Comparison of ENCODE assay signal across 1 mouse cellular context in genomic region chr7:27459640-27460039, GRCm38 (mm10).
A peak's percentile ranks its signal among the peaks of the same experiment; 100 is the strongest.
TF ChIP-seq lines count a peak whose summit lies in the region.

No protein-coding gene starts in this region.

TF ChIP-seq in MEL, 35 proteins besides CTCF, POLR2A, EP300 and RAD21:
- TF ChIP-seq ETS1 (IDR thresholded peaks at IDR 0.05; ENCODE audit: low read depth, low read length) = peak; percentile 59
- TF ChIP-seq BHLHE40 (IDR thresholded peaks at IDR 0.05; ENCODE audit: borderline replicate concordance, low read depth, low read length) = peak; percentile 91
- TF ChIP-seq TAL1 (IDR thresholded peaks at IDR 0.05; ENCODE audit: low read length) = no peak; the same call in 1 of the 2 replicates
- peak; percentile 46; the same call in 1 of the 2 replicates for TF ChIP-seq GATA1 (IDR thresholded peaks at IDR 0.05; ENCODE audit: low read depth, low read length)
- 0 out of 2 replicates have a peak, but pooled peaks have one; percentile 13 for TF ChIP-seq MYC (IDR thresholded peaks at IDR 0.05; ENCODE audit: low read depth, low read length)
- peak; percentile 35; the same call in 1 of the 2 replicates for TF ChIP-seq MYB (IDR thresholded peaks at IDR 0.05; ENCODE audit: low read depth, low read length)
- peak; percentile 76 for TF ChIP-seq MXI1 (IDR thresholded peaks at IDR 0.05; ENCODE audit: low read depth, low read length)
- TF ChIP-seq MAX (IDR thresholded peaks at IDR 0.05; ENCODE audit: low read length) = no peak
- TF ChIP-seq USF1 (IDR thresholded peaks at IDR 0.05; ENCODE audit: low read depth, low read length) = peak; percentile 79
- peak; percentile 54 for TF ChIP-seq SIN3A (IDR thresholded peaks at IDR 0.05; ENCODE audit: low read length)
- peak; percentile 34; the same call in 1 of the 2 replicates for TF ChIP-seq RCOR1 (IDR thresholded peaks at IDR 0.05; ENCODE audit: low read depth, low read length)
- peak; percentile 46 for TF ChIP-seq TCF12 (IDR thresholded peaks at IDR 0.05; ENCODE audit: low read depth, low read length)
- TF ChIP-seq POLR2AphosphoS5 (IDR thresholded peaks at IDR 0.05; ENCODE audit: borderline replicate concordance, low read depth, low read length) = no peak
